Mouse (Mus musculus): ENCODE measurements around the gene Gm12845. TPM values are rescaled to one million over a fixed set of nuclear protein-coding genes. Genes with fewer than 3 reads are reported as not detected.

The Gm12845 gene
- total RNA-seq (2014; rRNA removed) (not detected in 2 replicates), polyA plus RNA-seq (2015; fragmentation: Nextera tagmentation; extraction: Ambion mirVana) (not detected in 2 replicates)

DNA sequence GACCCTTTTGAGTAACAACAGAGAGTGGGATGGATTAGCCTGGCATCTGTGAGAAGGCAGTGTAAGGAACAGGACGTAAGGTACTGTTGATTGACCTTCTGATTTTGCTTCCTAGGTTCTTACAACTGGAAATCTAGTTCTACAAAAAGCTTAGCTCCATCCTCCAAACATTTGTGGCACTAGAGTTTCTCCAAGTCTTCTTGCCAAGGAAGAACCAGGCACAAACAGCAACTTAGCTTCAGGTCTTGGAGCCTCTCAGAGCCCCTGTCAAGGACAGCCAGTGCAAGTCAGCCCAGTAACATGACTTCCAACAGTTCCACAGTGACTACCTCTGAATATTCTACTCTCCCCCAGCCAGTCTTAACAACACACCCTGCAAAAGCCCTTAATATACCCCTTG, at the start of gene Gm12845:
Gm12845 (plus strand) TSS at position 301 of the 400 bp plus-strand sequence.
- DNase-seq (no peak), ATAC-seq (no peak)
- Histone ChIP-seq H3K9me3 (ENCODE audit: low read length) (no peaks in the 10 kb centered on the region), H3K4me3 (ENCODE audit: low read depth, low read length) (no peak within 1 kb of the TSS), H3K4me2 (ENCODE audit: low read depth) (no peak within 1 kb of the TSS), H3K27me3 (ENCODE audit: insufficient read depth, low read length) (no peaks in the 10 kb centered on the region), H3K9ac (no peak within 1 kb of the TSS), H3K4me1 (ENCODE audit: insufficient read depth) (no peaks in the 10 kb centered on the region), H3K36me3 (ENCODE audit: insufficient read depth) (no peaks in the 10 kb centered on the region), H3K27ac (ENCODE audit: low read depth, low read length) (no peak within 1 kb of the TSS)
- no peak for TF ChIP-seq CTCF (IDR thresholded peaks at IDR 0.05; ENCODE audit: low read depth)
- WGBS, result 93% methylated on average over 1 of the region's 1 CpGs

DNA sequence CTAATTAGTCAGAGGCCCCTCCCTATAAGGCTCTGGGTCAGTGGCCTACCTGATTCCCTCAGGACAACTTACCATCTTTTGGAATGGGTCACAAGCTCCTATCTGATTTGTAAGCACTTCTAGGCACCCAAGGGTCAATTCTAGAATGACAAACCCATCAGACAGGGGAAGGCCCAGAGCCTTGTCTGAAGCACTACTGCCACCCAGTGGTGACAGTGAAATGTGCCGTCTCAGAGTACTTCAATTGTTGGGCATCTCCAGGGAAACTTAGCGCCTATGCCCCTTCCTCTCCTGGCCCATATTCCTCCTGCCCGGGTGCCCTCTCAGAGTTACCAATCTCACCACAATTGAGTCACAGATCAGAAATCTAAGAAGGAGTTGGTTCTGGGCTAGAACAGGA, 47.3 kb upstream of the Gm12845 start:
- Histone ChIP-seq H3K4me1 (ENCODE audit: insufficient read depth) (no peaks in the 10 kb centered on the region), H3K4me2 (ENCODE audit: low read depth) (no peak overlapping the region), H3K9ac (no peak overlapping the region), H3K27ac (ENCODE audit: low read depth, low read length) (no peak overlapping the region), H3K36me3 (ENCODE audit: insufficient read depth) (peaks cover 77% of the 10 kb centered on the region), H3K4me3 (ENCODE audit: low read depth, low read length) (no peak overlapping the region), H3K9me3 (ENCODE audit: low read length) (no peaks in the 10 kb centered on the region), H3K27me3 (ENCODE audit: insufficient read depth, low read length) (no peaks in the 10 kb centered on the region)
- ATAC-seq, result peak; percentile 71
- peak; percentile 89 for DNase-seq
- TF ChIP-seq CTCF (IDR thresholded peaks at IDR 0.05; ENCODE audit: low read depth), result peak; percentile 95
- 7% methylated on average over 3 of the region's 3 CpGs for WGBS

DNA sequence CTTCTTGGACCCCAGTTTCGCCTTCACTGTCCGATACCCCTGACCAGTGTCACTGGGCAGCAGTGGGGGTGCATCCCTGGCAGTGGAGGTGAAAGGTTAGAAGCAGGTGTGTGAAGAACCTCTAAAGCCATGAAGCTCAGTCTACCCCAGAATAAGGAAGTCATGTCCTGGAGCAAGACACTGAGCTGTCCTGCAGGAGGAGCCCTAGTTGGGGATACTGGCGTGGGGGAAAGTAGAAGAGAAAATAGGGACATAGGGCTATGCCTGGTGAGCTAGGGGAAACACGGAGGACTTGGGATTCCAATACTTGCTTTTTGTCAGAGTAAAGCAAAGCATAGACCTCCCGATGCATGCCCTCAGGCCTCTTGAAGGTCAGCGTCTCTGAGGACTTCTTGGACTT, 43.2 kb upstream of the Gm12845 start:
- WGBS, result 81% methylated on average over 6 of the region's 6 CpGs

DNA sequence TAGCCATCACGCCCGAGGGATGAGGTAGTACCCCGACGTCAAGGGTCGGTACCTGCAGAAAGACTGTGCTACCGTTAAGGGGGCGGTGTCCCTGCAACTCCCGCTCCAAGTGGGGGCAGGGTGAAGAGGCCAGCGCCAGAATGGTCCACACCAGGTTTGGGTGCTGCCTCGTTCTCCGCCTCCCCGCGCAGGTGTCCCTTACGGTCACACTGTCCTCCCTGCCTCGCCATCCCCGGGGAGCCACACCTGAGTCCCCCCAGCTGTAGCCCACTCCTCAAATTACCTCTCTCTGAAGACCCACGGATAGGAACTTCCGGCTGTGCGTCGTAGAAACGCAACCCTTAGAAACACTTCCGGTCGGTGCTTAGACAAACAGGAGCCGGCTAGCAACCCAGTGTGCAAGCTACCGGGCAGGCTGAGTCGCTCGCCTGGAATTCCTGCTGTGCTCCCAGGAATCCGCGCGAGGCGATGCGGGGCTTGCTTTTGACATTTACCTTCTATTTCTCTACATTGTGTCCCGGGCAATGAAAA, 42.2 kb upstream of the Gm12845 start, which contains the start of gene Dmap1:
Dmap1 (minus strand) TSS at position 343 of the 531 bp plus-strand sequence.
- H3K4me3 ChIP-seq (ENCODE audit: low read depth, low read length), result peak within 1 kb of the TSS; percentile 96
- no peaks in the 10 kb centered on the region for H3K4me1 ChIP-seq (ENCODE audit: insufficient read depth)
- TF ChIP-seq CTCF (IDR thresholded peaks at IDR 0.05; ENCODE audit: low read depth), result peak; percentile 23; the same call in 1 of the 2 replicates
- H3K27me3 ChIP-seq (ENCODE audit: insufficient read depth, low read length), result no peaks in the 10 kb centered on the region
- DNase-seq, result peak; percentile 96
- H3K36me3 ChIP-seq (ENCODE audit: insufficient read depth), result peaks cover 36% of the 10 kb centered on the region
- WGBS, result 0% methylated on average over 33 of the region's 33 CpGs
- H3K27ac ChIP-seq (ENCODE audit: low read depth, low read length), result peak within 1 kb of the TSS; percentile 64
- peak; percentile 95 for ATAC-seq
- H3K4me2 ChIP-seq (ENCODE audit: low read depth), result peak within 1 kb of the TSS; percentile 94
- peak within 1 kb of the TSS; percentile 85 for H3K9ac ChIP-seq
- H3K9me3 ChIP-seq (ENCODE audit: low read length), result no peaks in the 10 kb centered on the region

More for the DNA sequence above, 43.2 kb upstream of the Gm12845 start:
- DNase-seq (no peak), ATAC-seq (no peak)
- no peak for TF ChIP-seq CTCF (IDR thresholded peaks at IDR 0.05; ENCODE audit: low read depth)
- Histone ChIP-seq H3K4me2 (ENCODE audit: low read depth) (peak overlapping the region; percentile 94; the same call in 1 of the 2 replicates), H3K27ac (ENCODE audit: low read depth, low read length) (no peak overlapping the region), H3K9ac (no peak overlapping the region), H3K9me3 (ENCODE audit: low read length) (no peaks in the 10 kb centered on the region), H3K27me3 (ENCODE audit: insufficient read depth, low read length) (no peaks in the 10 kb centered on the region), H3K36me3 (ENCODE audit: insufficient read depth) (peaks cover 46% of the 10 kb centered on the region), H3K4me1 (ENCODE audit: insufficient read depth) (no peaks in the 10 kb centered on the region), H3K4me3 (ENCODE audit: low read depth, low read length) (no peak overlapping the region)

DNA sequence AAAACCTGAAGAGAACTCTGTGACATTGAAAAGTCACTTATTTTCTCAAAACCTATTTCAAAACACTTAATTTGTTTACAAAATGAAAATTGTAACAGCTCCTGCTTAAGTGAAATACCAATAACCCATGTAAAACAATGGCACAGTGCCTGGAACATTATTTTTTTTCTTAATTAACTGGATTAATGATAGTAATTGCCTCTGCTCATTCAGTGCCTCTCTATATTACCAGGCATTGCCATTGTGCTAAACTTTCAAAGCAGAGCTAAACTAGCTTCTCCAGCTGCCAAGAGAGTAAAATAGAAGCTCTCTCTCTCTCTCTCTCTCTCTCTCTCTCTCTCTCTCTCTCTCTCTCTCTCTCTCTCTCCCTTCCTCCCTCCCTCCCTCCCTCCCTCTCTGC, 41.7 kb upstream of the Gm12845 start:
- Histone ChIP-seq H3K4me2 (ENCODE audit: low read depth) (peak overlapping the region; percentile 94), H3K27ac (ENCODE audit: low read depth, low read length) (no peak overlapping the region; the same call in 1 of the 2 replicates), H3K4me1 (ENCODE audit: insufficient read depth) (no peaks in the 10 kb centered on the region), H3K4me3 (ENCODE audit: low read depth, low read length) (peak overlapping the region; percentile 96), H3K27me3 (ENCODE audit: insufficient read depth, low read length) (no peaks in the 10 kb centered on the region), H3K36me3 (ENCODE audit: insufficient read depth) (peaks cover 32% of the 10 kb centered on the region), H3K9me3 (ENCODE audit: low read length) (no peaks in the 10 kb centered on the region), H3K9ac (peak overlapping the region; percentile 85)
- ATAC-seq, result peak; percentile 34; the same call in 1 of the 2 replicates
- no peak for DNase-seq
- no peak for TF ChIP-seq CTCF (IDR thresholded peaks at IDR 0.05; ENCODE audit: low read depth)

DNA sequence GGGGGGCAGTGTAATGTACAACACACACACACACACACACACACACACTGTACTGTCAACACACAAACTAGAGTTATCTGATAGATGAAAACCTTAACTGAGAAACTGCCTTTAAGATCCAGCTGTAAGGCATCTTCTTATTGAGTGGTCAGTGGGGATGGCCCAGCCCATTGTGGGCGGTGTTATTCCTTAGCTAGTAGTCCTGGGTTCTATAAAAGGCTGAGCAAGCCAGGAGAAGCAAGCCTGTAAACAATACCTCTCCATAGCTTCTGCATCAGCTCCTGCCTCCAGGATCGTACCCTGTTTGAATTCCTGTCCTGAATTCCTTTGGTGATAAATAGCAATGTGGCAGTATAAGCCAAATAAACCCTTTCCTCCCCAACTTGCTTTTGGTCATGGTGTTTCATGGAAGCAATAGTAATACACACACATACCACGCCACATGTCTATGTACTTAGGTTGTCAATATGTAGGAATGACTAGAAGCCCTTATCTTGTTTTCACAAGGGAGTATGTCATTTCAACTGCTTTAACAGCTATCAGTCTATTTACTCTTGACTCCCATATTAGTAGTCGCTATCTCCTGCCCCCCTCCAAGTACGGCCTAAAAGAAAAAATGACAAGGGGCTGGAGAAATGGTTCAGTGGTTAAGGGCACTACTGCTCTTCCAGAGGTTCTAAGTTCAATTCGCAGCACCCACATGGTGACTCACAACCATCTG, 41.0 kb upstream of the Gm12845 start:
- Histone ChIP-seq H3K9me3 (ENCODE audit: low read length) (no peaks in the 10 kb centered on the region), H3K4me3 (ENCODE audit: low read depth, low read length) (no peak overlapping the region), H3K36me3 (ENCODE audit: insufficient read depth) (peaks cover 26% of the 10 kb centered on the region), H3K9ac (no peak overlapping the region), H3K27ac (ENCODE audit: low read depth, low read length) (no peak overlapping the region), H3K4me1 (ENCODE audit: insufficient read depth) (no peaks in the 10 kb centered on the region), H3K27me3 (ENCODE audit: insufficient read depth, low read length) (no peaks in the 10 kb centered on the region), H3K4me2 (ENCODE audit: low read depth) (peak overlapping the region; percentile 94)
- DNase-seq (no peak), ATAC-seq (no peak)
- WGBS, result 84% methylated on average over 6 of the region's 6 CpGs
- no peak for TF ChIP-seq CTCF (IDR thresholded peaks at IDR 0.05; ENCODE audit: low read depth)

DNA sequence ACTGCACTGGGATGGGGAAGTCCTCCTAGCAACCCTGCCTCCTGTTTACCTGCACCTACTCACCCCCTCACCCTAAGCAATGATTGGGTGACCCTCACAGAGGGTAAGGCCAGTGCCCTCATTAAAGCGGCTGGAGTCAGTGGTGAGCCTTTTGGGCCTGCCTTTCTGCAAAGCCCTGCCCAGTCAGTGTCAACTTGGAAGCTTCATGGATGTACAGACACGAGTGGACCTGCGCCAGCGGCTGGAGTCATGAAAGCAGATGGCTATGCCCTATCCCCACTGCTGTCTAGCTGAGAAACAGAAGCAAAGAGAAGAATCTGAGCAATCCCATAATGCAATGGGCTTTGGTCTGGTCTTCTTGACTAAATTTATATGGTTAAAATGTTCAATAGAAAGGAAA, 37.9 kb upstream of the Gm12845 start:
- ATAC-seq (no peak), DNase-seq (no peak)
- Histone ChIP-seq H3K9me3 (ENCODE audit: low read length) (no peaks in the 10 kb centered on the region), H3K27me3 (ENCODE audit: insufficient read depth, low read length) (no peaks in the 10 kb centered on the region), H3K4me1 (ENCODE audit: insufficient read depth) (no peaks in the 10 kb centered on the region), H3K4me2 (ENCODE audit: low read depth) (no peak overlapping the region), H3K4me3 (ENCODE audit: low read depth, low read length) (no peak overlapping the region), H3K27ac (ENCODE audit: low read depth, low read length) (no peak overlapping the region), H3K36me3 (ENCODE audit: insufficient read depth) (no peaks in the 10 kb centered on the region), H3K9ac (no peak overlapping the region)
- no peak for TF ChIP-seq CTCF (IDR thresholded peaks at IDR 0.05; ENCODE audit: low read depth)
- whole genome bisulfite sequencing, result 84% methylated on average over 4 of the region's 4 CpGs

Data from forebrain, postnatal 0 days (tissue).